Mouse (Mus musculus) forebrain, embryonic 11.5 days (tissue): ENCODE measurements around the gene Kif26a. TPM values are rescaled to one million over a fixed set of nuclear protein-coding genes. Genes with fewer than 3 reads are reported as not detected.

Experiments used
- ATAC-seq: fragments of 200-750 bp; cut with Nextera tagmentation; replicated peaks from 2 replicates; pipeline ENCODE4 v1.8.0; 2017; ENCODE audit warnings: moderate TSS enrichment; ENCODE audit not compliant: low FRiP score
- DNase-seq: peaks from one replicate; pipeline ENCODE4 v3.0.0-alpha.2; 2017; ENCODE audit warnings: low spot score
- H3K27ac ChIP-seq: fragments of 300-500 bp; sonication (generic); 2 replicates; pipeline ENCODE4 v1.5.1; 2014; ENCODE audit warnings: low read depth, low read length
- H3K27me3 ChIP-seq: fragments of 300-500 bp; sonication (generic); 2 replicates; pipeline ENCODE4 v1.6.1; 2014; ENCODE audit warnings: mild to moderate bottlenecking, low read length, mixed read lengths; ENCODE audit not compliant: control insufficient read depth, insufficient read depth
- H3K36me3 ChIP-seq: fragments of 300-500 bp; sonication (generic); 2 replicates; pipeline ENCODE4 v1.6.1; 2014; ENCODE audit warnings: mild to moderate bottlenecking, low read length, moderate library complexity, mixed read lengths; ENCODE audit not compliant: control insufficient read depth, insufficient read depth
- H3K4me1 ChIP-seq: fragments of 300-500 bp; sonication (generic); replicated peaks from 2 replicates; pipeline ENCODE4 v1.6.1; 2014; ENCODE audit warnings: low read length, mixed read lengths; ENCODE audit not compliant: control insufficient read depth, insufficient read depth
- H3K4me2 ChIP-seq: fragments of 300-500 bp; sonication (generic); 2 replicates; pipeline ENCODE4 v1.6.1; 2014; ENCODE audit warnings: low read depth, mild to moderate bottlenecking, low read length, moderate library complexity, mixed read lengths; ENCODE audit not compliant: severe bottlenecking
- H3K4me3 ChIP-seq: fragments of 300-500 bp; sonication (generic); 2 replicates; pipeline ENCODE4 v1.5.1; 2014; ENCODE audit warnings: low read depth, low read length
- H3K9ac ChIP-seq: fragments of 300-500 bp; sonication (generic); 2 replicates; pipeline ENCODE4 v1.6.1; 2014; ENCODE audit warnings: low read length
- H3K9me3 ChIP-seq: fragments of 300-500 bp; sonication (generic); 2 replicates; pipeline ENCODE4 v1.6.1; 2016; ENCODE audit warnings: low read length, mixed read lengths; ENCODE audit not compliant: control insufficient read depth
- WGBS: fragments of 180-500 bp; shearing (Covaris S2); extraction: QIAGEN DNeasy Blood & Tissue Kit; methylation state at CpG from one replicate; pipeline ENCODE4 v1.1.7; 2014; 5-methylcytosine and 5-hydroxymethylcytosine counted together
- polyA plus RNA-seq: library from polyadenylated mRNA; unstranded; fragments of >200 nt; fragmentation: Nextera tagmentation; extraction: Ambion mirVana; gene quantifications from 2 replicates; pipeline ENCODE4 v1.2.1, GENCODE M21; 2014

Gene Kif26a
- polyA plus RNA-seq, 1 experiment from 2014 or later = 7.1 TPM

- Histone ChIP-seq H3K4me2 (no peak overlapping the region), H3K27ac (no peak overlapping the region), H3K9me3 (no peaks in the 10 kb centered on the region), H3K4me3 (no peak overlapping the region), H3K9ac (no peak overlapping the region), H3K36me3 (no peaks in the 10 kb centered on the region; the same call in 1 of the 2 replicates), H3K27me3 (no peaks in the 10 kb centered on the region), H3K4me1 (peaks cover 52% of the 10 kb centered on the region)
- DNase-seq (no peak), ATAC-seq (no peak)
- WGBS = 48% methylated on average over 12 of the region's 12 CpGs
Observed at GRCm38 (mm10) chr12:112151244-112151979, 5.4 kb downstream of the Kif26a start.

GRCm38 (mm10) chr12:112151980-112152362, 6.0 kb downstream of the Kif26a start:
- no peak overlapping the region; the same call in 1 of the 2 replicates for H3K9ac ChIP-seq
- no peaks in the 10 kb centered on the region; the same call in 1 of the 2 replicates for H3K36me3 ChIP-seq
- no peak for DNase-seq
- no peak overlapping the region for H3K27ac ChIP-seq
- no peak overlapping the region for H3K4me2 ChIP-seq
- H3K4me3 ChIP-seq = no peak overlapping the region
- no peak for ATAC-seq
- peaks cover 49% of the 10 kb centered on the region for H3K4me1 ChIP-seq
- no peaks in the 10 kb centered on the region for H3K27me3 ChIP-seq
- no peaks in the 10 kb centered on the region for H3K9me3 ChIP-seq
- WGBS = 35% methylated on average over 6 of the region's 6 CpGs

- WGBS = 87% methylated on average over 12 of the region's 12 CpGs
- DNase-seq (no peak), ATAC-seq (no peak)
- Histone ChIP-seq H3K4me3 (no peak overlapping the region), H3K9ac (no peak overlapping the region; the same call in 1 of the 2 replicates), H3K9me3 (no peaks in the 10 kb centered on the region), H3K4me2 (no peak overlapping the region), H3K36me3 (no peaks in the 10 kb centered on the region; the same call in 1 of the 2 replicates), H3K27me3 (no peaks in the 10 kb centered on the region), H3K27ac (0 out of 2 replicates have a peak overlapping the region, but pooled peaks have one; percentile 18), H3K4me1 (peaks cover 39% of the 10 kb centered on the region)
Observed at GRCm38 (mm10) chr12:112153597-112153996, 7.6 kb downstream of the Kif26a start.

GRCm38 (mm10) chr12:112154476-112154875, 8.5 kb downstream of the Kif26a start:
- H3K4me2 ChIP-seq = no peak overlapping the region
- H3K27me3 ChIP-seq = no peaks in the 10 kb centered on the region
- H3K27ac ChIP-seq = no peak overlapping the region
- H3K9me3 ChIP-seq = no peaks in the 10 kb centered on the region
- H3K4me1 ChIP-seq = peaks cover 36% of the 10 kb centered on the region
- H3K4me3 ChIP-seq = no peak overlapping the region
- WGBS = 52% methylated on average over 5 of the region's 5 CpGs
- ATAC-seq (no peak), DNase-seq (no peak)
- H3K9ac ChIP-seq = no peak overlapping the region
- H3K36me3 ChIP-seq = no peaks in the 10 kb centered on the region; the same call in 1 of the 2 replicates

- peak overlapping the region; percentile 53 for H3K27ac ChIP-seq
- H3K4me1 ChIP-seq = peaks cover 31% of the 10 kb centered on the region
- no peaks in the 10 kb centered on the region for H3K9me3 ChIP-seq
- DNase-seq (no peak), ATAC-seq (no peak)
- H3K9ac ChIP-seq = peak overlapping the region; percentile 48
- no peaks in the 10 kb centered on the region; the same call in 1 of the 2 replicates for H3K36me3 ChIP-seq
- no peaks in the 10 kb centered on the region for H3K27me3 ChIP-seq
- H3K4me2 ChIP-seq = no peak overlapping the region
- 39% methylated on average over 16 of the region's 16 CpGs for WGBS
- H3K4me3 ChIP-seq = no peak overlapping the region
Observed at GRCm38 (mm10) chr12:112155218-112156051, 9.4 kb downstream of the Kif26a start.

GRCm38 (mm10) chr12:112156804-112157203, 10.8 kb downstream of the Kif26a start:
- H3K4me1 ChIP-seq = peaks cover 22% of the 10 kb centered on the region
- WGBS = 74% methylated on average over 6 of the region's 6 CpGs
- H3K4me2 ChIP-seq = no peak overlapping the region
- H3K4me3 ChIP-seq = no peak overlapping the region
- no peak overlapping the region for H3K9ac ChIP-seq
- no peaks in the 10 kb centered on the region for H3K9me3 ChIP-seq
- no peaks in the 10 kb centered on the region; the same call in 1 of the 2 replicates for H3K36me3 ChIP-seq
- no peak for ATAC-seq
- H3K27ac ChIP-seq = no peak overlapping the region; the same call in 1 of the 2 replicates
- DNase-seq = no peak
- no peaks in the 10 kb centered on the region for H3K27me3 ChIP-seq

- no peak for ATAC-seq
- Histone ChIP-seq H3K27ac (no peak overlapping the region), H3K36me3 (no peaks in the 10 kb centered on the region; the same call in 1 of the 2 replicates), H3K4me1 (peaks cover 20% of the 10 kb centered on the region), H3K9ac (no peak overlapping the region), H3K4me2 (no peak overlapping the region), H3K9me3 (no peaks in the 10 kb centered on the region), H3K27me3 (no peaks in the 10 kb centered on the region), H3K4me3 (no peak overlapping the region)
- 66% methylated on average over 8 of the region's 8 CpGs for WGBS
- DNase-seq = no peak
Observed at GRCm38 (mm10) chr12:112158246-112158645, 12.2 kb downstream of the Kif26a start.

GRCm38 (mm10) chr12:112158784-112159183, 12.8 kb downstream of the Kif26a start:
- Histone ChIP-seq H3K27ac (no peak overlapping the region), H3K4me2 (no peak overlapping the region), H3K9me3 (no peaks in the 10 kb centered on the region), H3K9ac (no peak overlapping the region), H3K27me3 (no peaks in the 10 kb centered on the region), H3K4me3 (no peak overlapping the region), H3K36me3 (no peaks in the 10 kb centered on the region; the same call in 1 of the 2 replicates), H3K4me1 (peaks cover 23% of the 10 kb centered on the region)
- ATAC-seq (no peak), DNase-seq (no peak)
